Comparison of ENCODE assay signal across 13 mouse cellular contexts in genomic region chr11:93587788-93588187, GRCm38 (mm10).
"Had no signal": no experiment of that assay in that cellular context is flagged by ENCODE, and none has a peak within 500 bp of the region (broad histone marks: within the 10 kb centered on the region; RNA-seq: fewer than 3 reads in every experiment).

No protein-coding gene starts in this region.

- H3K4me2 ChIP-seq: liver, embryonic 11.5 days; liver, embryonic 15.5 days; midbrain, embryonic 13.5 days had no signal

- H3K27ac ChIP-seq: limb, embryonic 10.5 days; liver, embryonic 15.5 days; midbrain, embryonic 13.5 days; stomach, postnatal 0 days had no signal

- H3K4me1 ChIP-seq: limb, embryonic 10.5 days; liver, embryonic 15.5 days; midbrain, embryonic 13.5 days had no signal

- DNase-seq: kidney, adult 8-10 months; kidney, postnatal 25 days; lung, adult 2 months; lung, postnatal 36 days; thymus, adult 18-20 months; thymus, postnatal 14 days had no signal

- H3K27me3 ChIP-seq: liver, embryonic 15.5 days; midbrain, embryonic 13.5 days had no signal

- ATAC-seq: intestine, postnatal 0 days; lung, postnatal 0 days; midbrain, embryonic 13.5 days had no signal

- H3K4me3 ChIP-seq: limb, embryonic 10.5 days; liver, embryonic 15.5 days; midbrain, embryonic 13.5 days had no signal

- H3K9me3 ChIP-seq: limb, embryonic 10.5 days; liver, embryonic 15.5 days; midbrain, embryonic 13.5 days had no signal

- H3K9ac ChIP-seq: liver, embryonic 15.5 days; midbrain, embryonic 13.5 days had no signal

- H3K36me3 ChIP-seq: limb, embryonic 10.5 days; liver, embryonic 15.5 days; midbrain, embryonic 13.5 days had no signal
